Mouse (Mus musculus): ENCODE data around the gene Dcst2. TPM values are rescaled to one million over a fixed set of nuclear protein-coding genes. Genes with fewer than 3 reads are reported as not detected.

The Dcst2 gene
- polyA plus RNA-seq (2021; fragmentation: Nextera tagmentation) = not detected in 2 replicates
- long read RNA-seq, experiment 1 = 0 reads
- long read RNA-seq, experiment 2, partial matches to known transcripts = 0 of 2 reads
- long read RNA-seq, experiment 2, other reads (novel, unspliced or antisense) = 2 of 2 reads

DNA sequence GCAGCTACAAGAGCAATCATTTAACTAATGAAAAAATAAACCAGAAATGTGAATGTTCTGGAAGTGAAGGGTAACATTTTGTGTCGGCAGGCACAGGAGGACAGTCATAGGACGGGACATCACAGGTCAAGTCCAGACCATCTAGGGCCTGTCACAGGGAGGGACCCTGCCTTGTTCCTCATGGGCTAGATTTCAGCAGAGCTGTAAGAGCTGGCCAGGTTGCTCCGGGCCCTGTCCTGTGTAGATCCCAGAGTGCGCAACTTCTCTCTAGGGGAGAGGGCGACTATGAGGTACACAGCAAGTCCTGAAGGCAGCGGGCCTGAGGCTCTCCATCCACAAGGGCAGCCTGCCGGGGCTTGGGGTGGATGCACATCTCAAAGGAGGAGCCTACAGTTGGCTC, at the start of gene Dcst2:
TSS of gene Dcst2 (plus strand) at position 301 of the 400 bp plus-strand sequence.

GRCm38 (mm10) chr3:89322514-89323165, 39.1 kb upstream of the Dcst2 start, which contains the start of gene Efna3:
Gene Efna3, minus strand, starts transcription at chr3:89322965.

DNA sequence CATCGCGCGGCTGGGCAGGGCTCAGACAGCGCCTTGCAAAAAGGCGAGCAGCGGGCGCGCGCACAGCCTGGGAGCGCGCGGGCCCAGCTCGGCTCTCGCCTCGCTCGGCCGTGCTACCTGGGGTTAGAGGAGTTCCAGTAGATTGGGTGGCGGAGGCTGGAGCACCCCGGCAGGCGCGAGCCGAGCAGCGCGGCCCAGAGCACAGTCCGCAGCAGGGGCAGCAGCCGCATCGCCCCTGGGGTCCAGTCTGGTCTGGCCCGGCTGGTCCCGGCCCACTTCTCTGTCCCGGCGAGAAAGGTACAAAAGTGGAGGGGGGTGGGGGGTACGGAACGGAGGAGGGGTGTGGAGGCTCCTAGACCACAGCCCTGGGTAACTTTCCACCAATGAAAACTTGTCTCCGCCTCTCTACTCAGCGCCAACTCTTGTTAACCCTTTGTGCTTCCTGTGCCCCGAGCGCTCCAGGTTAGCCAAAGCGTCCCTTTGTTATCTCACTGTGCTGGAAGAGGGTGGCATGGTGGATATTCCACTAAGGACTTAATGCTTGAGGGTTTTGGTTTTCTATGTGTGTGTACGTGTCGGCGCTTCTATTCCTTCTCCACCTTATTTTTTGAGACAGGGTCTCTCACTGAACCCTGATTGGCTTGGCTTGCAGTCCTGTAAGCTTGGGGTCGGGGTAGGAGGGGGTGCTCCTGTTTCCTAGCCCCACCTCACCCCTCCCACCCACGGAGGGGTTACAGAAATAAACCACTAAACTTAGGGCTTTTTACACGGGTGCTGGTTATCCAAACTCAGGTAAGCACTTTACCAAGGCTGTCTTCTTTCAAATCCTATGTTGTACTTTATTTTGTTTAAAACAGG, 23.8 kb upstream of the Dcst2 start, which contains the start of gene Efna4:
TSS of gene Efna4 (minus strand) at position 308 of the 858 bp plus-strand sequence.

GRCm38 (mm10) chr3:89349869-89350501, 11.8 kb upstream of the Dcst2 start, which contains the start of gene Adam15:
Gene Adam15, minus strand, starts transcription at chr3:89349996.

DNA sequence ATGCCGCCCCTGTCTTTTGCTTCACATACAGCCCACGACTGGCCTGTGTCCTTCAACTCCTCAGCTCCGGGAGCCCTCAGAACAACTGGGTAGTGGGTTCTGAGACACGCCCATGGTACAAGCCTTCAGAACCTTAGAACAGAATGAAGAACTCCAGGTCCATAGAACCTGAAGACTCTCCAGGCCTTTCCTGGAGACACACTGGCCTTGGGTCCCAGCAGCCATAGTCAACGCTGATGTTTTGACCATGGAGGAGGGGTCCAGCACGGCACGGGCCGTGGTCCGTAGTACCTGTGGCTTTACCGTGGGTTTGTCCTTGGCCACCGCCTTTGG, 3.3 kb downstream of the Dcst2 start, which contains the start of gene Dcst1:
TSS of gene Dcst1 (minus strand) at position 101 of the 333 bp plus-strand sequence.

GRCm38 (mm10) chr3:89394006-89394893, 32.5 kb downstream of the Dcst2 start, which contains the start of gene Zbtb7b:
Gene Zbtb7b, minus strand, starts transcription at chr3:89394776.

GRCm38 (mm10) chr3:89402693-89403092, 40.9 kb downstream of the Dcst2 start, which contains the start of gene Lenep:
Gene Lenep, minus strand, starts transcription at chr3:89402793.

GRCm38 (mm10) chr3:89411490-89412393, 50.0 kb downstream of the Dcst2 start, which contains the start of gene Flad1:
Gene Flad1, minus strand, starts transcription at chr3:89411870.

DNA sequence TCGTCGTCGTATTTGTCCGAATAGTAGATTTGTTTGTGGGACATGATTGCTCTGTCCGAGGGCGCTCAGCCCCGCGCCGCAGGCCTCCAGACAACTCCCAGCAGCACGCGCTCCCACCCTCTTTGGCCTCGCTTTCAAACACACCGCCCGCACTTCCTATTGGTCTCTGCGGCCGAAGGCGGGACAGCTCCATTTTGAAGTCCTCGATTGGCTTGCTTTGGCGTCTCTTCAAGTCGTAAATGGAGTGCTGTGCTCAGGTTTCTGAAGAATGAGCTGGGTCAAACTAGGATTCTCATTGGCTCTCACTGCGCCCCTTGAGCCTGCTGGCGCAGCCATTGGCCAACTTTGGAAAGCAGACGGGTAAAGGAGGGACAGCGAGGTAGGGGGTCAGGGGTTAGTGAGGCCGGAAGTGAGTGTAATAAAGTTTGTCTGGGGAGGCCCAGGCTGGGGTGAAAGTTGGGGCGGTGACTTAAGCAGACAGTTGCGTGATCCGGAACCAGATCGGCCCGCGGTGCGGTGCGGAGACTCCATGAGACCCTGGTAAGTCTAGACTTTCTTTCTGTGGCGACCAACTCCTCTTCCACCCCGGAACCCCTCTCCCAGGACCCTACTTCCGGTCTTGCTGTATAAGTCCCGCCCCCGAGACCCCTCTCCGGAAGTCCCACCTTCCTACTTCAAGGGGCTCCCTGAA, 56.5 kb downstream of the Dcst2 start, which contains the start of the genes Cks1b and Shc1:
TSS of gene Cks1b (minus strand) at position 214 of the 691 bp plus-strand sequence.
TSS of gene Shc1 (plus strand) at position 274 of the 691 bp plus-strand sequence.

Other genes with a start within 250 kb of the Dcst2 start
- gene Pklr, start 225.8 kb upstream of the Dcst2 start, polyA plus RNA-seq (2021; fragmentation: Nextera tagmentation) = 0.20 TPM in 1 of 2 replicates, not detected in the other
- 1.9 and 2.1 TPM in 2 replicates for gene Hcn3, start 201.8 kb upstream of the Dcst2 start, polyA plus RNA-seq (2021; fragmentation: Nextera tagmentation)
- 2.3 and 2.6 TPM in 2 replicates for gene Clk2, start 197.2 kb upstream of the Dcst2 start, polyA plus RNA-seq (2021; fragmentation: Nextera tagmentation)
- 79.6 and 80.4 TPM in 2 replicates for gene Scamp3, start 184.5 kb upstream of the Dcst2 start, polyA plus RNA-seq (2021; fragmentation: Nextera tagmentation)
- 7.2 and 8.7 TPM in 2 replicates for gene Fam189b, start 178.8 kb upstream of the Dcst2 start, polyA plus RNA-seq (2021; fragmentation: Nextera tagmentation)
- gene Gba, start 159.0 kb upstream of the Dcst2 start, polyA plus RNA-seq (2021; fragmentation: Nextera tagmentation) = 24.0 and 25.6 TPM in 2 replicates
- gene Thbs3, start 146.8 kb upstream of the Dcst2 start, polyA plus RNA-seq (2021; fragmentation: Nextera tagmentation) = 10.7 and 16.8 TPM in 2 replicates
- 125 and 128 TPM in 2 replicates for gene Mtx1, start 134.9 kb upstream of the Dcst2 start, polyA plus RNA-seq (2021; fragmentation: Nextera tagmentation)
- gene Muc1, start 132.9 kb upstream of the Dcst2 start, polyA plus RNA-seq (2021; fragmentation: Nextera tagmentation) = not detected in 2 replicates
- 237 and 255 TPM in 2 replicates for gene Krtcap2, start 116.0 kb upstream of the Dcst2 start, polyA plus RNA-seq (2021; fragmentation: Nextera tagmentation)
- gene Trim46, start 115.7 kb upstream of the Dcst2 start, polyA plus RNA-seq (2021; fragmentation: Nextera tagmentation) = 20.0 and 21.4 TPM in 2 replicates
- 320 and 365 TPM in 2 replicates for gene Dpm3, start 102.6 kb upstream of the Dcst2 start, polyA plus RNA-seq (2021; fragmentation: Nextera tagmentation)
- gene Slc50a1, start 91.4 kb upstream of the Dcst2 start, polyA plus RNA-seq (2021; fragmentation: Nextera tagmentation) = 56.9 and 59.5 TPM in 2 replicates
- 11.3 and 12.4 TPM in 2 replicates for gene Efna1, start 80.8 kb upstream of the Dcst2 start, polyA plus RNA-seq (2021; fragmentation: Nextera tagmentation)
- 11.0 and 12.5 TPM in 2 replicates for gene Efna3, start 39.0 kb upstream of the Dcst2 start, polyA plus RNA-seq (2021; fragmentation: Nextera tagmentation)
- gene Efna4, start 23.9 kb upstream of the Dcst2 start, polyA plus RNA-seq (2021; fragmentation: Nextera tagmentation) = 0.39 and 0.40 TPM in 2 replicates
- gene Adam15, start 12.0 kb upstream of the Dcst2 start, polyA plus RNA-seq (2021; fragmentation: Nextera tagmentation) = 26.6 and 28.2 TPM in 2 replicates
- 1.4 TPM in 2 replicates for gene Dcst1, start 3.3 kb downstream of the Dcst2 start, polyA plus RNA-seq (2021; fragmentation: Nextera tagmentation)
- gene Zbtb7b, start 32.8 kb downstream of the Dcst2 start, polyA plus RNA-seq (2021; fragmentation: Nextera tagmentation) = 0.23 and 0.59 TPM in 2 replicates
- gene Lenep, start 40.8 kb downstream of the Dcst2 start, polyA plus RNA-seq (2021; fragmentation: Nextera tagmentation) = not detected in 2 replicates
- gene Flad1, start 49.9 kb downstream of the Dcst2 start, polyA plus RNA-seq (2021; fragmentation: Nextera tagmentation) = 27.2 and 28.1 TPM in 2 replicates
- gene Cks1b, start 56.4 kb downstream of the Dcst2 start, polyA plus RNA-seq (2021; fragmentation: Nextera tagmentation) = 10.2 and 10.3 TPM in 2 replicates
- gene Shc1, start 56.5 kb downstream of the Dcst2 start, polyA plus RNA-seq (2021; fragmentation: Nextera tagmentation) = 2.7 and 3.0 TPM in 2 replicates
- 5.8 and 6.2 TPM in 2 replicates for gene Pygo2, start 68.2 kb downstream of the Dcst2 start, polyA plus RNA-seq (2021; fragmentation: Nextera tagmentation)
- gene Pbxip1, start 74.7 kb downstream of the Dcst2 start, polyA plus RNA-seq (2021; fragmentation: Nextera tagmentation) = 20.1 and 28.3 TPM in 2 replicates
- gene Pmvk, start 92.6 kb downstream of the Dcst2 start, polyA plus RNA-seq (2021; fragmentation: Nextera tagmentation) = 64.1 and 68.4 TPM in 2 replicates
- 4.0 and 5.1 TPM in 2 replicates for gene Kcnn3, start 158.2 kb downstream of the Dcst2 start, polyA plus RNA-seq (2021; fragmentation: Nextera tagmentation)